In genomic region chr9:83687904-83688303, GRCm38 (mm10) we compare ENCODE assay signal across 12 mouse cellular contexts.
DNase-seq lines count a peak whose midpoint lies in the region; ATAC-seq and TF ChIP-seq lines count a peak whose summit lies in the region.
"Had no signal": no experiment of that assay in that cellular context is flagged by ENCODE, and none has a peak within 500 bp of the region (broad histone marks: within the 10 kb centered on the region; RNA-seq: fewer than 3 reads in every experiment).

No protein-coding gene starts in this region.

- H3K4me2 ChIP-seq in forebrain, embryonic 14.5 days (ENCODE audit: low read length), result no peak overlapping the region
- H3K4me2 ChIP-seq in forebrain, postnatal 0 days (ENCODE audit: low read depth), result no peak overlapping the region
- H3K4me2 ChIP-seq in neural tube, embryonic 13.5 days, result no peak overlapping the region
- H3K4me2 ChIP-seq: kidney, embryonic 15.5 days had no signal

- peaks cover 18% of the 10 kb centered on the region for H3K4me1 ChIP-seq in forebrain, embryonic 14.5 days (ENCODE audit: control insufficient read depth, insufficient read depth, low read length)
- peaks cover 18% of the 10 kb centered on the region; the same call in 1 of the 2 replicates for H3K4me1 ChIP-seq in forebrain, postnatal 0 days (ENCODE audit: insufficient read depth)
- H3K4me1 ChIP-seq in neural tube, embryonic 13.5 days (replicated peaks), result peaks cover 26% of the 10 kb centered on the region
- H3K4me1 ChIP-seq in olfactory bulb, adult 2 months (ENCODE audit: control insufficient read depth, insufficient read depth, low read length), result peaks cover 12% of the 10 kb centered on the region

- no peak overlapping the region for H3K9ac ChIP-seq in forebrain, embryonic 14.5 days (ENCODE audit: low read length)
- H3K9ac ChIP-seq in forebrain, postnatal 0 days, result no peak overlapping the region
- H3K9ac ChIP-seq in neural tube, embryonic 13.5 days, result no peak overlapping the region
- H3K9ac ChIP-seq: kidney, embryonic 15.5 days had no signal

- no peak for TF ChIP-seq POLR2A in olfactory bulb, adult 2 months (IDR thresholded peaks at IDR 0.05; ENCODE audit: insufficient read depth, low read depth, low read length)

- H3K36me3 ChIP-seq in forebrain, embryonic 14.5 days (ENCODE audit: control insufficient read depth, insufficient read depth, low read length), result no peaks in the 10 kb centered on the region
- no peaks in the 10 kb centered on the region for H3K36me3 ChIP-seq in forebrain, postnatal 0 days (ENCODE audit: insufficient read depth)
- no peaks in the 10 kb centered on the region for H3K36me3 ChIP-seq in neural tube, embryonic 13.5 days
- H3K36me3 ChIP-seq: kidney, embryonic 15.5 days had no signal

- no peak for ATAC-seq in forebrain, embryonic 14.5 days
- ATAC-seq in forebrain, postnatal 0 days, result no peak
- no peak for ATAC-seq in neural tube, embryonic 13.5 days (ENCODE audit: low read depth)

- peak; percentile 30 for DNase-seq in forebrain, embryonic 14.5 days (ENCODE audit: low spot score)
- no peak for DNase-seq in forebrain, postnatal 0 days
- DNase-seq in kidney, postnatal 10 days, result peak; percentile 35
- DNase-seq in kidney, adult 18-20 months, result no peak
- DNase-seq in neural tube, embryonic 10.5 days (ENCODE audit: extremely low spot score, low spot score), result no peak
- no peak for DNase-seq in urinary bladder, postnatal 4 days (ENCODE audit: low spot score in 2 of 2)
- DNase-seq: adrenal gland, postnatal 36 days; cerebellum, adult 11-12 months; thymus, postnatal 14 days had no signal

- H3K4me3 ChIP-seq in forebrain, embryonic 14.5 days (ENCODE audit: low read depth, low read length), result no peak overlapping the region
- H3K4me3 ChIP-seq in forebrain, postnatal 0 days (ENCODE audit: low read depth, low read length), result no peak overlapping the region
- no peak overlapping the region for H3K4me3 ChIP-seq in neural tube, embryonic 13.5 days
- H3K4me3 ChIP-seq in olfactory bulb, adult 2 months (ENCODE audit: insufficient read depth, low read depth, low read length), result no peak overlapping the region
- H3K4me3 ChIP-seq: kidney, embryonic 15.5 days had no signal

- no peak overlapping the region for H3K27ac ChIP-seq in forebrain, embryonic 14.5 days (ENCODE audit: low read depth, low read length)
- H3K27ac ChIP-seq in forebrain, postnatal 0 days (ENCODE audit: low read depth, low read length), result no peak overlapping the region
- H3K27ac ChIP-seq in neural tube, embryonic 13.5 days (replicated peaks), result peak overlapping the region; percentile 91
- H3K27ac ChIP-seq in olfactory bulb, adult 2 months (ENCODE audit: insufficient read depth, low read depth, low read length), result 0 out of 2 replicates have a peak overlapping the region, but pooled peaks have one; percentile 37
- H3K27ac ChIP-seq: kidney, embryonic 15.5 days had no signal

- no peaks in the 10 kb centered on the region for H3K9me3 ChIP-seq in forebrain, embryonic 14.5 days (replicated peaks; ENCODE audit: control insufficient read depth, low read length)
- no peaks in the 10 kb centered on the region for H3K9me3 ChIP-seq in forebrain, postnatal 0 days (ENCODE audit: low read length)
- H3K9me3 ChIP-seq in neural tube, embryonic 13.5 days, result no peaks in the 10 kb centered on the region
- H3K9me3 ChIP-seq: kidney, embryonic 15.5 days had no signal

- 28% methylated on average over 3 of the region's 3 CpGs for WGBS in forebrain, embryonic 14.5 days
- 18% methylated on average over 3 of the region's 3 CpGs for WGBS in forebrain, postnatal 0 days
- 67% methylated on average over 3 of the region's 3 CpGs for WGBS in neural tube, embryonic 13.5 days
- WGBS in olfactory bulb, adult 2 months, result 58% methylated on average over 3 of the region's 3 CpGs

- TF ChIP-seq CTCF in forebrain, postnatal 0 days (IDR thresholded peaks at IDR 0.05; ENCODE audit: low read depth), result no peak
- no peak for TF ChIP-seq CTCF in olfactory bulb, adult 2 months (IDR thresholded peaks at IDR 0.05; ENCODE audit: insufficient read depth, low read depth, low read length)

- H3K27me3 ChIP-seq in forebrain, embryonic 14.5 days (replicated peaks; ENCODE audit: control insufficient read depth, insufficient read depth, low read length), result no peaks in the 10 kb centered on the region
- H3K27me3 ChIP-seq in forebrain, postnatal 0 days (ENCODE audit: insufficient read depth, low read length), result no peaks in the 10 kb centered on the region
- no peaks in the 10 kb centered on the region for H3K27me3 ChIP-seq in neural tube, embryonic 13.5 days

Comparison
In these comparisons a context has a peak if more than half of its experiments do, and no peak if none do; other contexts are left out.
1. DNase-seq: peak in forebrain, embryonic 14.5 days (single experiment) and kidney, postnatal 10 days (single experiment); none in forebrain, postnatal 0 days (single experiment), kidney, adult 18-20 months (single experiment), neural tube, embryonic 10.5 days (single experiment) and urinary bladder, postnatal 4 days (0 of 2).
2. H3K27ac ChIP-seq: peak in neural tube, embryonic 13.5 days (single experiment) and olfactory bulb, adult 2 months (single experiment); none in forebrain, embryonic 14.5 days (single experiment) and forebrain, postnatal 0 days (single experiment).